Mouse (Mus musculus) bone marrow macrophage, adult 2 months (primary cell): Measurements from ENCODE around the gene 9230104L09Rik. TPM values are rescaled to one million over a fixed set of nuclear protein-coding genes. Genes with fewer than 3 reads are reported as not detected.

Experiments
- H3K27ac ChIP-seq: 2 replicates; pipeline ENCODE4 v1.5.1; 2012; ENCODE audit warnings: low read depth, low read length; ENCODE audit not compliant: insufficient read depth
- H3K4me1 ChIP-seq: 2 replicates; pipeline ENCODE4 v1.6.1; 2012; ENCODE audit warnings: low read length; ENCODE audit not compliant: control insufficient read depth, insufficient read depth
- H3K4me3 ChIP-seq: 2 replicates; pipeline ENCODE4 v1.5.1; 2012; ENCODE audit warnings: mild to moderate bottlenecking, low read length, moderate library complexity; ENCODE audit not compliant: insufficient read depth
- CTCF ChIP-seq: IDR thresholded peaks from 2 replicates; pipeline ENCODE4 v1.5.1; 2012; ENCODE audit warnings: low read depth, mild to moderate bottlenecking, low read length, moderate library complexity
- POLR2A ChIP-seq: IDR thresholded peaks from 2 replicates; pipeline ENCODE4 v1.6.1; 2012; ENCODE audit warnings: mild to moderate bottlenecking, low read depth, low read length, borderline replicate concordance
- polyA plus RNA-seq: library from polyadenylated mRNA; stranded (reverse); fragments of >200 nt; gene quantifications from 2 replicates; pipeline ENCODE4 v1.2.4, GENCODE M21; 2012; ENCODE audit not compliant: missing spikeins, insufficient read depth, insufficient read length

9230104L09Rik gene
- polyA plus RNA-seq, 1 experiment = not detected

- peak overlapping the region; percentile 94; the same call in 1 of the 2 replicates for H3K27ac ChIP-seq
These were observed 13.8 kb upstream of the 9230104L09Rik start for GRCm38 (mm10) chr2:148878641-148879130.

DNA sequence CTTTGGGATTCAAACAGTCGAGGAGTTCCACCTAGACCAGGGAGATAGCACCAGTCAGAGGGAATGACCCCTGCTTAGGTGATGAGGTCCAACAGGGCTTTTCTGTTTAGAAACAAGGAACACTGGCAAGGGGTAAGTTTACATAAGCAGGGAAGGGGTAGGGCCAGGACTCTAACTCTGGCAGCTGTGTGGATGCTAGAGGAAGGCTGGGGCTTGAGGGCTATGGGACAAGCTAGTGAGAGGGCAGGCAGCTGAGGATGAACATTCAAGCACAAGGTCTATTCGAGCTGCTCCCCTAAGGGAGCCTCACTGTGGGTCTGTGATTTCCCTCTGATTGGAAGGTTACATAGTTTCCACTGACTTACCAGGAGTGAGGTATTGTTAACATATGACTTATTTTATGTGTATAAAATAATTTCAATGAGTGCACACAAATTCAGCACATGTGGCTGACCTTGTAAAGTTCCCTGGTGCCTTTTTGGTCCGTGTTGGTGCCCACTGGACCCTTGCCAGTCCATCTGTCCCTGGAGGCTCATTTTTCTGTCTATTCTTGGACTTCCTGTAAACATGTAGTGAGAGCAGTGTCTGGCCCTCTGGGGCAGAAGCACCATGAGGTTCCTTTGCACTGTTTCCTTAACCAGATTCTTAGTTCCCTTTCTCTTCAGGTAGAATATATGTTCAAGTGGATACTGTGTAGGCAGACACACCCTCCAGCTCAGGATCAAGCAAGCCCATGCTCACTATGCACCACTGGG lies 12.4 kb upstream of the 9230104L09Rik start:
- peaks cover 35% of the 10 kb centered on the region for H3K4me1 ChIP-seq
- no peak overlapping the region for H3K4me3 ChIP-seq

More at GRCm38 (mm10) chr2:148878641-148879130, 13.8 kb upstream of the 9230104L09Rik start:
- Histone ChIP-seq H3K4me1 (peaks cover 31% of the 10 kb centered on the region), H3K4me3 (no peak overlapping the region)
- TF ChIP-seq POLR2A (no peak), CTCF (no peak)

DNA sequence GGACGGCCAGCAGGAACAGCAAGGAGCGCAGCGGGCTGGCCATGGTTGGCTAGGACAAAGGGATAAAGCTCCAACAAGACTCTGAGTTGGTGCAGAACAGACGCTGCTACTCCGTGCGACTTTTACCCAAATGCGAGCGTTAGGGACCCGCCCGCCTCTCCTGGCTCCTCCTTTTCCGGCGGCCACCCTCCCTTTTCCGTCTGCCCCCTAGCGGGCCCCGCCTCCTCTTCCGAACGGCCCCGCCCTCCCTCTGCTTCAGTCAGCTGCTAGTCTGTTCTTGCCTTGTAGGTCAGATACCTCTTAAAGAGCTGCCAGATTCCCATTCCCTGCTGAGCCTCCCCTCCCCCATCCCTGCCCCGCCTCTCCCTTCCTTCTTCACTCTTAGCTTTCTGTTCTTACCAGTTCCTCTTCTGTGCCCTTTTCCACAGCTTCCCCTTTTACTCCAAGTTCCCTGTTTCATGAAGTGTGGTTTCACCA lies 10.5 kb upstream of the 9230104L09Rik start, which contains the start of gene Cst3:
Cst3 (minus strand) TSS at position 358 of the 477 bp plus-strand sequence.
- Histone ChIP-seq H3K4me1 (peaks cover 40% of the 10 kb centered on the region), H3K27ac (peak within 1 kb of the TSS; percentile 100), H3K4me3 (peak within 1 kb of the TSS; percentile 75)
- TF ChIP-seq POLR2A (peak; percentile 62; the same call in 1 of the 2 replicates), CTCF (no peak)

More for the DNA sequence above, 12.4 kb upstream of the 9230104L09Rik start:
- peak overlapping the region; percentile 94 for H3K27ac ChIP-seq
- TF ChIP-seq POLR2A (no peak), CTCF (no peak)

- peaks cover 40% of the 10 kb centered on the region for H3K4me1 ChIP-seq
- H3K27ac ChIP-seq = peak overlapping the region; percentile 84
- peak overlapping the region; percentile 75 for H3K4me3 ChIP-seq
- TF ChIP-seq CTCF = no peak
- no peak for TF ChIP-seq POLR2A
These were observed 9.9 kb upstream of the 9230104L09Rik start for GRCm38 (mm10) chr2:148874617-148875334.

DNA sequence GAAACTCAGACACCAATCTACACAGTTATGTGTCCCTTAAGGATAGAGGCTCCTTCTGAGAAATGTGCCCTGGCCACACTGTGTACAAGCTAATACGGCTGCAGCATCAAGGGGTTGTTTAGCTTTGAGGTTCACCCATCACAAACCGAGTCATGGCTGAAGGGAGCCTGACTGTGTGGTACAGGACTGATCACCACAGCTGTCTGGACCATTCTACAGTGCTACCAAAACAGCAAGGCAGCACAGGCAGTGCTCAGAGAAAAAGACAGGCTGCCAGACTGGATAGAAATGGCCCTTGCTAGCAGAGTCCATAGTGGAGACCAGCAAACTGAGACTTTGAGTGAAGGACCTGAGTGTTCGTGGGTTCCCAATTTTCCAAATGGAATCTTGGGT lies 9.4 kb upstream of the 9230104L09Rik start:
- peaks cover 38% of the 10 kb centered on the region for H3K4me1 ChIP-seq
- peak overlapping the region; percentile 75 for H3K4me3 ChIP-seq
- peak overlapping the region; percentile 84 for H3K27ac ChIP-seq
- no peak for TF ChIP-seq POLR2A
- no peak for TF ChIP-seq CTCF

GRCm38 (mm10) chr2:148872860-148873259 lies 8.0 kb upstream of the 9230104L09Rik start:
- H3K27ac ChIP-seq = peak overlapping the region; percentile 84
- peak overlapping the region; percentile 75 for H3K4me3 ChIP-seq
- TF ChIP-seq CTCF = no peak
- TF ChIP-seq POLR2A = no peak
- peaks cover 26% of the 10 kb centered on the region for H3K4me1 ChIP-seq

- TF ChIP-seq POLR2A (no peak), CTCF (no peak)
- peaks cover 11% of the 10 kb centered on the region for H3K4me1 ChIP-seq
- no peak overlapping the region for H3K27ac ChIP-seq
- H3K4me3 ChIP-seq = no peak overlapping the region
These were observed 5.7 kb upstream of the 9230104L09Rik start for GRCm38 (mm10) chr2:148870526-148870925.

GRCm38 (mm10) chr2:148868959-148869358 lies 4.1 kb upstream of the 9230104L09Rik start:
- no peak for TF ChIP-seq CTCF
- Histone ChIP-seq H3K27ac (no peak overlapping the region), H3K4me3 (no peak overlapping the region), H3K4me1 (peaks cover 20% of the 10 kb centered on the region)

- no peak for TF ChIP-seq POLR2A
- no peak for TF ChIP-seq CTCF
- no peak overlapping the region for H3K27ac ChIP-seq
- no peak overlapping the region for H3K4me3 ChIP-seq
- peaks cover 43% of the 10 kb centered on the region for H3K4me1 ChIP-seq
These were observed 3.1 kb downstream of the 9230104L09Rik start for GRCm38 (mm10) chr2:148861693-148862092.
